Mouse (Mus musculus) kidney, embryonic 16.5 days (tissue): ENCODE data around the gene Paqr3. TPM values are rescaled to one million over a fixed set of nuclear protein-coding genes. Genes with fewer than 3 reads are reported as not detected.

Experiments used
- ATAC-seq: fragments of 200-750 bp; cut with Nextera tagmentation; 2 replicates; pipeline ENCODE4 v1.8.0; 2017; ENCODE audit warnings: moderate TSS enrichment; ENCODE audit not compliant: low FRiP score, low TSS enrichment
- H3K27ac ChIP-seq: fragments of 300-500 bp; sonication (generic); 2 replicates; pipeline ENCODE4 v1.5.1; 2014; ENCODE audit warnings: low read length
- H3K27me3 ChIP-seq: fragments of 300-500 bp; sonication (generic); 2 replicates; pipeline ENCODE4 v1.6.1; 2014; ENCODE audit warnings: low read length, control low read depth, mixed read lengths; ENCODE audit not compliant: insufficient read depth
- H3K36me3 ChIP-seq: fragments of 300-500 bp; sonication (generic); 2 replicates; pipeline ENCODE4 v1.6.1; 2014; ENCODE audit warnings: low read length, control low read depth, mixed read lengths; ENCODE audit not compliant: insufficient read depth
- H3K4me1 ChIP-seq: fragments of 300-500 bp; sonication (generic); 2 replicates; pipeline ENCODE4 v1.6.1; 2014; ENCODE audit warnings: low read length, control low read depth, mixed read lengths; ENCODE audit not compliant: insufficient read depth
- H3K4me2 ChIP-seq: fragments of 300-500 bp; sonication (generic); replicated peaks from 2 replicates; pipeline ENCODE4 v1.6.1; 2014; ENCODE audit warnings: low read depth, low read length
- H3K4me3 ChIP-seq: fragments of 300-500 bp; sonication (generic); 2 replicates; pipeline ENCODE4 v1.5.1; 2014; ENCODE audit warnings: mild to moderate bottlenecking, low read length
- H3K9ac ChIP-seq: fragments of 300-500 bp; sonication (generic); replicated peaks from 2 replicates; pipeline ENCODE4 v1.6.1; 2014; ENCODE audit warnings: low read length
- H3K9me3 ChIP-seq: fragments of 300-500 bp; sonication (generic); 2 replicates; pipeline ENCODE4 v1.6.1; 2016; ENCODE audit warnings: low read length, control low read depth
- WGBS: fragments of 180-500 bp; shearing (Covaris S2); extraction: QIAGEN DNeasy Blood & Tissue Kit; methylation state at CpG from one replicate; pipeline ENCODE4 v1.1.7; 2014; 5-methylcytosine and 5-hydroxymethylcytosine counted together
- polyA plus RNA-seq: library from polyadenylated mRNA; unstranded; fragments of >200 nt; fragmentation: Nextera tagmentation; extraction: Ambion mirVana; gene quantifications from 2 replicates; pipeline ENCODE4 v1.2.1, GENCODE M21; 2015

Gene Paqr3
- polyA plus RNA-seq, 1 experiment from 2014 or later, result 3.8 TPM

DNA sequence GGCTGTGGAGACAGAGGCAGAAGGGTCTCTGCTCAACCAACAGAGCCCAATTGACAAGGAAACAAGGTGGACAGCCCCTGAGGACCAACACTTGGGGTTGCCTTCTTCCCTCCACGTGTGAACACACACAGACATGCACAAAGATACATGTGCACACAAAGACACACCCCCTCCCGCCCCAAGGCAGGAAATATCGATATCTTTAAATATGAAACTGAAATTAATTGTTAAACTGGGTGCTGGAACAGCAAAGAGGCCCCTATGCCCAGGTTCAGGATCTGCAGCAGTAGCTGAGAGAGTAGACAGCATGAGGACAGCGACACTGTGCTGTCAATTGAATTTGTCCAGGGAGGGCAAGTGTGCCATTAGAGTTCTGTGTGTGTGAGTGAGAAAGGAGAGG lies 45.6 kb downstream of the Paqr3 start:
- H3K27me3 ChIP-seq, result no peaks in the 10 kb centered on the region
- H3K36me3 ChIP-seq, result peaks cover 27% of the 10 kb centered on the region
- H3K27ac ChIP-seq, result no peak overlapping the region
- ATAC-seq, result no peak
- H3K9me3 ChIP-seq, result no peaks in the 10 kb centered on the region
- no peak overlapping the region for H3K9ac ChIP-seq
- no peaks in the 10 kb centered on the region for H3K4me1 ChIP-seq
- H3K4me3 ChIP-seq, result no peak overlapping the region
- 92% methylated on average over 4 of the region's 4 CpGs for WGBS
- no peak overlapping the region for H3K4me2 ChIP-seq

DNA sequence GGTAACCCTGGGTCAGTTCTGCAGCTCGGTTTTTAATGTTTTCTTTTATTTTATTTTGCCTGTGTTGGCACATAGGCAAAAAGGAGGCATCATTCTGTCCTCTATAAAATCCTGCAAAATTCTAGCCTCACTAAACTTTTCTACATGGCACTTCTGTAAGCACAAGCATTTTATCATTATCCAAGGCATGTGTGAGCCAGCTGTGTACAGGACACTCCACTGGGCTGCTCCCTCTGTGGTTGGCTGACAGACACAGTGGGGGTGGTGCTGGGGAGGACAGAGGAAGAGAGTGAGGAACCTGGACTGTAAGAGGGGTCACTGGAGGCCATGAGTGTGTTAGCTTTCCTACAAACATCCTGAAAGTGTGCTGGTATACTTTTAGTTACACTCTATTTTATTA lies 49.4 kb downstream of the Paqr3 start:
- no peak overlapping the region for H3K27ac ChIP-seq
- ATAC-seq, result no peak
- H3K27me3 ChIP-seq, result no peaks in the 10 kb centered on the region
- 56% methylated on average over 1 of the region's 1 CpGs for WGBS
- no peak overlapping the region for H3K4me3 ChIP-seq
- peaks cover 13% of the 10 kb centered on the region for H3K36me3 ChIP-seq
- H3K9ac ChIP-seq, result no peak overlapping the region
- no peaks in the 10 kb centered on the region for H3K4me1 ChIP-seq
- H3K9me3 ChIP-seq, result no peaks in the 10 kb centered on the region
- no peak overlapping the region for H3K4me2 ChIP-seq

DNA sequence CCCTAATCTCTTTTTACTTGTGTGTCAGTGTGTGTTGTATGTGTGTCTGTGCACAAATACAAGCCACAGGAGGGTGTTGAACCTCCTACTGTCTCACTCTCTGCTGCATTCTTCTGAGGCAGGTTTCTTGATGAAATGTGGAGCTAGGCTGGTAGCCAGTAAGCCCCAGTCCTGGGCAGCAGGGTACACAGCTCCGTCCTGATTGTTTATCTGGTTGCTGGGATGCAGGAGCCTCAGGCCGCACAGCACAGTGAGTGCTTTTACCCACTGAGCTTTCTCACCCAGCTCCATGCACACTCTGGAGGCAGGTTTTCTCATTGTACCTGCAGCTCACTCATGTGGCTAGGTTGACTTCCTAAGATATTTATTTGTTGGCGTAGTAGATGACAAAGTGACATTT lies 50.5 kb downstream of the Paqr3 start:
- no peak overlapping the region for H3K27ac ChIP-seq
- no peak overlapping the region for H3K9ac ChIP-seq
- H3K4me1 ChIP-seq, result no peaks in the 10 kb centered on the region
- no peak overlapping the region for H3K4me2 ChIP-seq
- H3K36me3 ChIP-seq, result peaks cover 13% of the 10 kb centered on the region
- ATAC-seq, result no peak
- no peak overlapping the region for H3K4me3 ChIP-seq
- H3K9me3 ChIP-seq, result no peaks in the 10 kb centered on the region
- no peaks in the 10 kb centered on the region for H3K27me3 ChIP-seq
- WGBS, result 79% methylated on average over 3 of the region's 3 CpGs

GRCm38 (mm10) chr5:97056791-97057450 lies 54.5 kb downstream of the Paqr3 start:
- Histone ChIP-seq H3K36me3 (peaks cover 6% of the 10 kb centered on the region; the same call in 1 of the 2 replicates), H3K4me1 (no peaks in the 10 kb centered on the region), H3K27ac (no peak overlapping the region), H3K4me3 (no peak overlapping the region), H3K4me2 (no peak overlapping the region), H3K9me3 (no peaks in the 10 kb centered on the region), H3K9ac (no peak overlapping the region), H3K27me3 (no peaks in the 10 kb centered on the region)
- ATAC-seq, result peak; percentile 84
- 39% methylated on average over 12 of the region's 12 CpGs for WGBS

DNA sequence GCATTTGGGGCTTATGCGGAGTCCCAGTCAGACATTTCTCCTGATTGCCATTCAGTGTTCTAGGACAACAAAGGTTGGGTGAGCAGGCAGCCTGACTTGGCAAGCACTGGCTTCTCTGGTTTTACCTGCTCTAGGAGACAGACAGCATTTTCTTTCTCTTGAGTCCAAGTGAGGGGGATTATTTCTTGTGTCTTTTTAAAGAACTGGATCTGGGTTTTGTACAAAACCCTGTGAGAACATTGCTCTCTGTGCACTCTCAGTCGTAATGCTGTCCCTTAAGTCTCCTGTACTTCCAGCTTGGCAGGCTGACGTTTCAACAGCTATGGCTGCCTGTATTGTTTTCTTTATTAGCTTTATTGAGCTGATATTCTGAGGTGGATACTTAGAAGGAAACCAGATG lies 55.0 kb downstream of the Paqr3 start:
- Histone ChIP-seq H3K36me3 (peaks cover 6% of the 10 kb centered on the region; the same call in 1 of the 2 replicates), H3K27ac (no peak overlapping the region), H3K27me3 (no peaks in the 10 kb centered on the region), H3K4me2 (no peak overlapping the region), H3K4me3 (no peak overlapping the region), H3K9ac (no peak overlapping the region), H3K4me1 (no peaks in the 10 kb centered on the region), H3K9me3 (no peaks in the 10 kb centered on the region)
- 64% methylated on average over 3 of the region's 3 CpGs for WGBS
- no peak for ATAC-seq

GRCm38 (mm10) chr5:97055511-97056068 lies 55.8 kb downstream of the Paqr3 start:
- Histone ChIP-seq H3K27me3 (no peaks in the 10 kb centered on the region), H3K4me3 (no peak overlapping the region), H3K9ac (no peak overlapping the region), H3K4me2 (no peak overlapping the region), H3K36me3 (peaks cover 8% of the 10 kb centered on the region; the same call in 1 of the 2 replicates), H3K9me3 (no peaks in the 10 kb centered on the region), H3K27ac (no peak overlapping the region), H3K4me1 (no peaks in the 10 kb centered on the region)
- ATAC-seq, result no peak
- 3% methylated on average over 1 of the region's 1 CpGs for WGBS

DNA sequence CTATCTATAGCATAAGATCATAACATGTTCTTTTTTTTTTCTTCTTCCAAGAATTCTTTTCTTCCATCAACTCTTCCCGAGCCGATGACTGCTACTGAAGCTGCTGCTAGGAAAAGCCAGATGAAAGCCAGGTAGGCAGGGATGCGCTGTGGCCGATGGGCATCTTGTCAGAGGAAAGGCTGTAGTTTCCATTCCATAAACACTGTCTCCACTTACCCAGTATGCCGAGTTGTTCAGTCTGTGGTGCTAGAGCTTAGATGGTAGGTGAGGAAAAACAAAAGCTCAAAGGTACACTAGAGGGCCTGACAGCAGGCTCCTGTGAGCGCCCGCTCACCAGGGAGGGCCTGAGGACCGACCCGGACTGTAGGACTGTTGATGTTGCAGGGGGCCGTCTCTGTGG lies 56.6 kb downstream of the Paqr3 start:
- 82% methylated on average over 10 of the region's 10 CpGs for WGBS
- ATAC-seq, result no peak

DNA sequence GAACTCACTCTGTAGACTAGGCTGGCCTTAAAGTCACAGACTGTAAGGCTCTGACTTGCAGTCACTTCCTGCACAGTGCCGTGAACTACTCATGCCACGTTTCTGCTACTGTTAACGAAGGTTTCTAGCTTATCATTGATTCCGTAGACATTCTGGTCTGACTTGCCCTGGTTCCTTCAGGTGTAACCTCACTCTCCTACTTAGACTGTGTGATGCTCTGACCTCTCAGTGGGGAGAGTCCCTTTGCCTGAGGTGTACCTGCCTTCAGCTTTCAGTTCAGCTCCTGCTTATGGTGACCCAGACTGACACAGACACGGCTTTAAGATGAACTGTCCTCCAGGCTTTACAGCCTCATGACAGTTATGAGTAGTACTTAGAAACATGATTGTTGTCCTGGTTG lies 57.2 kb downstream of the Paqr3 start:
- no peak overlapping the region for H3K9ac ChIP-seq
- no peak for ATAC-seq
- H3K4me3 ChIP-seq, result no peak overlapping the region
- no peaks in the 10 kb centered on the region for H3K4me1 ChIP-seq
- no peaks in the 10 kb centered on the region for H3K27me3 ChIP-seq
- no peak overlapping the region for H3K4me2 ChIP-seq
- no peaks in the 10 kb centered on the region for H3K9me3 ChIP-seq
- peaks cover 9% of the 10 kb centered on the region; the same call in 1 of the 2 replicates for H3K36me3 ChIP-seq
- 85% methylated on average over 5 of the region's 5 CpGs for WGBS
- H3K27ac ChIP-seq, result no peak overlapping the region

More for the DNA sequence above, 56.6 kb downstream of the Paqr3 start:
- no peaks in the 10 kb centered on the region for H3K4me1 ChIP-seq
- H3K9me3 ChIP-seq, result no peaks in the 10 kb centered on the region
- no peak overlapping the region for H3K27ac ChIP-seq
- no peak overlapping the region for H3K9ac ChIP-seq
- no peaks in the 10 kb centered on the region for H3K27me3 ChIP-seq
- no peak overlapping the region for H3K4me3 ChIP-seq
- no peak overlapping the region for H3K4me2 ChIP-seq
- H3K36me3 ChIP-seq, result peaks cover 9% of the 10 kb centered on the region; the same call in 1 of the 2 replicates

DNA sequence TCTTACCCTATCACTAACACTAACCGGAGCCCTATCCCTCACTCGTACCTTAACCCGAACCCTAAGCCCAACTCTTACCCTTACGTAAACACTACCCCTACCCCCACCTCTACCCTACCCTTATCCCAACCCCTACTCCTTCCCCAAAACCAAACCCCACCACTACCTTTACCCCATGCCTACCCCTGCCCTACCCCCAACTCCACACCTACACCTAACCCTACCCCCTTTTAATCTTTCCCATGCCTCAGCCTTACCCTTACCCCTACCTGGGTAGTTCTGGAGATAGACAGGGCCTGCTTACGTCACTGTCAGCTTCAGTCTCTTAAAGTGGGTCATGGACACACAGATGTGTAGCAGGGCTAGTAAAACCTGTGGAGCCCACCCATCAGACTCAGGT lies 62.5 kb downstream of the Paqr3 start:
- Histone ChIP-seq H3K4me2 (no peak overlapping the region), H3K27me3 (no peaks in the 10 kb centered on the region), H3K9ac (no peak overlapping the region), H3K4me3 (no peak overlapping the region), H3K27ac (no peak overlapping the region), H3K36me3 (peaks cover 11% of the 10 kb centered on the region; the same call in 1 of the 2 replicates), H3K9me3 (no peaks in the 10 kb centered on the region), H3K4me1 (no peaks in the 10 kb centered on the region)
- WGBS, result 94% methylated on average over 5 of the region's 5 CpGs
- ATAC-seq, result no peak

DNA sequence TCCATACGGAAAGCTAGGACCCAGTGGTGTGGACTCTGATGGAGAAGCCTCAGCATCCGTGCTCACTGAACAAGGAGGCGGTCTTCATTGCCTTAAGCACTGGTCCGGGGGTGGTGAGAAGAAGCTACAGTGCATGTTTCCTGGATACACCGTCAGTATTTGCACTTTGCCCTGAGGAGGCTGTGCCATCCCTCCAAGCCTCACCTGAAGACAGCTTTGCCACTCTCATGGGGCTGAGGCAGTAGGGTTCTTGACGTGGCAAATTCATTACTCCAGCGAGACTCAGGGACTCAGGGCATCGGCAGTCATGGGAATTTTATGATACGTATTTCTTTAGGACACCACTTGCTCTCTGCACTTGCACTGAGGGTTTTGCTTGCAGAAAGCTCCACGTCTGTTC lies 64.7 kb downstream of the Paqr3 start:
- no peak overlapping the region for H3K27ac ChIP-seq
- no peak for ATAC-seq
- peaks cover 7% of the 10 kb centered on the region; the same call in 1 of the 2 replicates for H3K36me3 ChIP-seq
- no peaks in the 10 kb centered on the region for H3K4me1 ChIP-seq
- no peak overlapping the region for H3K9ac ChIP-seq
- 86% methylated on average over 10 of the region's 10 CpGs for whole genome bisulfite sequencing
- H3K9me3 ChIP-seq, result no peaks in the 10 kb centered on the region
- no peaks in the 10 kb centered on the region for H3K27me3 ChIP-seq
- no peak overlapping the region for H3K4me3 ChIP-seq
- H3K4me2 ChIP-seq, result no peak overlapping the region
